Mouse (Mus musculus) CH12.LX (cell line): ENCODE measurements around the gene Gm44596. TPM values are rescaled to one million over a fixed set of nuclear protein-coding genes. Genes with fewer than 3 reads are reported as not detected.
A peak's percentile ranks its signal among the peaks of the same experiment; 100 is the strongest.

Experiments used
- DNase-seq: peaks from one replicate; pipeline ENCODE4 v3.0.0-alpha.2; 2013; ENCODE audit errors: extremely low read depth
- H3K27ac ChIP-seq: 2 replicates; pipeline ENCODE4 v1.5.1; 2012; ENCODE audit warnings: low read depth, mild to moderate bottlenecking, control low read depth, moderate library complexity; ENCODE audit not compliant: insufficient read depth
- H3K27me3 ChIP-seq: replicated peaks from 2 replicates; pipeline ENCODE3; 2012; ENCODE audit warnings: inconsistent platforms
- H3K36me3 ChIP-seq, 2 experiments: replicated peaks in 1 of 2; 2 replicates each; pipeline versions ENCODE3 to v1.6.1; 2012; ENCODE audit warnings: inconsistent platforms in 1 of 2, low read length in 1 of 2, mild to moderate bottlenecking in 1 of 2, mixed read lengths in 1 of 2, moderate library complexity in 1 of 2; ENCODE audit not compliant: control insufficient read depth in 1 of 2, insufficient read depth in 1 of 2
- H3K4me1 ChIP-seq, 2 experiments: 2 replicates each; pipeline ENCODE4 v1.6.1; 2012; ENCODE audit warnings: inconsistent platforms in 1 of 2, moderate library complexity in 1 of 2; ENCODE audit not compliant: insufficient read depth in 2 of 2, control insufficient read depth in 1 of 2
- H3K4me2 ChIP-seq: 2 replicates; pipeline ENCODE4 v1.6.1; 2012; ENCODE audit warnings: low read depth, mild to moderate bottlenecking, control low read depth; ENCODE audit not compliant: poor library complexity, insufficient read depth, severe bottlenecking
- H3K4me3 ChIP-seq, 3 experiments: fragments of 150-350 bp in 1 of 3; sonication (generic) in 1 of 3; replicated peaks in 1 of 3; 2 replicates each; pipeline versions ENCODE3 to v1.5.1; 2011 to 2012; ENCODE audit warnings: low read depth in 2 of 3, low read length in 2 of 3, mild to moderate bottlenecking in 2 of 3, moderate library complexity in 2 of 3, control low read depth in 1 of 3, improper control_type of control experiment in 1 of 3, inconsistent platforms in 1 of 3, mixed read lengths in 1 of 3; ENCODE audit not compliant: poor library complexity in 1 of 3
- H3K79me2 ChIP-seq: replicated peaks from 2 replicates; pipeline ENCODE4 v1.6.1; 2012; ENCODE audit warnings: mild to moderate bottlenecking, moderate library complexity; ENCODE audit not compliant: control insufficient read depth, poor library complexity, insufficient read depth, severe bottlenecking; ENCODE audit errors: extremely low read depth
- H3K9ac ChIP-seq: 2 replicates; pipeline ENCODE4 v1.6.1; 2012; ENCODE audit warnings: low read depth, mild to moderate bottlenecking, control low read depth, moderate library complexity; ENCODE audit not compliant: insufficient read depth
- H3K9me3 ChIP-seq: replicated peaks from 2 replicates; pipeline ENCODE3; 2012; ENCODE audit warnings: low read length, inconsistent platforms, mixed read lengths
- BHLHE40 ChIP-seq: IDR thresholded peaks from 2 replicates; pipeline ENCODE4 v1.6.1; 2011; ENCODE audit warnings: mild to moderate bottlenecking, low read depth, low read length, improper control_type of control experiment
- CHD1 ChIP-seq: IDR thresholded peaks from 2 replicates; pipeline ENCODE4 v1.6.1; 2012; ENCODE audit warnings: low read depth, low read length, improper control_type of control experiment, inconsistent platforms
- CHD2 ChIP-seq: IDR thresholded peaks from 2 replicates; pipeline ENCODE4 v1.6.1; 2011; ENCODE audit warnings: low read length, improper control_type of control experiment
- CTCF ChIP-seq, 2 experiments: IDR thresholded peaks in 1 of 2; conservative IDR thresholded peaks in 1 of 2; 2 replicates each; pipeline ENCODE4 v1.5.1; 2011 to 2012; ENCODE audit warnings: low read depth in 2 of 2, low read length in 2 of 2, improper control_type of control experiment in 1 of 2, inconsistent platforms in 1 of 2, mild to moderate bottlenecking in 1 of 2, moderate library complexity in 1 of 2
- E2F4 ChIP-seq: IDR thresholded peaks from 2 replicates; pipeline ENCODE4 v1.6.1; 2011; ENCODE audit warnings: low read depth, low read length, improper control_type of control experiment; ENCODE audit not compliant: insufficient replicate concordance
- ELF1 ChIP-seq: IDR thresholded peaks from 2 replicates; pipeline ENCODE4 v1.6.1; 2014; ENCODE audit warnings: low read depth, mild to moderate bottlenecking, inconsistent platforms, low read length, improper control_type of control experiment
- EP300 ChIP-seq: IDR thresholded peaks from 2 replicates; pipeline ENCODE4 v1.6.1; 2011; ENCODE audit warnings: low read length, improper control_type of control experiment
- ETS1 ChIP-seq: conservative IDR thresholded peaks from 2 replicates; pipeline ENCODE4 v1.6.1; 2012; ENCODE audit warnings: low read depth, mild to moderate bottlenecking, inconsistent platforms, low read length, improper control_type of control experiment, moderate library complexity
- GABPA ChIP-seq: IDR thresholded peaks from 2 replicates; pipeline ENCODE4 v1.6.1; 2012; ENCODE audit warnings: low read depth, low read length, improper control_type of control experiment, inconsistent platforms; ENCODE audit not compliant: insufficient replicate concordance
- HCFC1 ChIP-seq: IDR thresholded peaks from 2 replicates; pipeline ENCODE4 v1.6.1; 2012; ENCODE audit warnings: low read depth, mild to moderate bottlenecking, inconsistent platforms, low read length, improper control_type of control experiment
- IRF4 ChIP-seq: IDR thresholded peaks from 2 replicates; pipeline ENCODE4 v1.6.1; 2014; ENCODE audit warnings: low read depth, mild to moderate bottlenecking, inconsistent platforms, low read length, improper control_type of control experiment
- JUN ChIP-seq: IDR thresholded peaks from 2 replicates; pipeline ENCODE4 v1.6.1; 2011; ENCODE audit warnings: low read depth, mild to moderate bottlenecking, low read length, improper control_type of control experiment, moderate library complexity; ENCODE audit not compliant: insufficient read depth
- JUND ChIP-seq: conservative IDR thresholded peaks from 2 replicates; pipeline ENCODE4 v1.6.1; 2011; ENCODE audit warnings: low read depth, low read length, improper control_type of control experiment
- KAT2A ChIP-seq: IDR thresholded peaks from 2 replicates; pipeline ENCODE4 v1.6.1; 2012; ENCODE audit warnings: low read length, improper control_type of control experiment, inconsistent platforms; ENCODE audit not compliant: insufficient replicate concordance
- MAFK ChIP-seq: IDR thresholded peaks from 2 replicates; pipeline ENCODE4 v1.6.1; 2011; ENCODE audit warnings: low read length, improper control_type of control experiment; ENCODE audit not compliant: insufficient replicate concordance
- MAX ChIP-seq: IDR thresholded peaks from 2 replicates; pipeline ENCODE4 v1.6.1; 2011; ENCODE audit warnings: low read length, improper control_type of control experiment
- MAZ ChIP-seq: IDR thresholded peaks from 2 replicates; pipeline ENCODE4 v1.6.1; 2012; ENCODE audit warnings: low read depth, mild to moderate bottlenecking, inconsistent platforms, low read length, improper control_type of control experiment, moderate library complexity
- MEF2A ChIP-seq: IDR thresholded peaks from 2 replicates; pipeline ENCODE4 v1.6.1; 2014; ENCODE audit warnings: low read depth, mild to moderate bottlenecking, inconsistent platforms, low read length, improper control_type of control experiment, borderline replicate concordance
- MXI1 ChIP-seq: IDR thresholded peaks from 2 replicates; pipeline ENCODE4 v1.6.1; 2011; ENCODE audit warnings: mild to moderate bottlenecking, low read depth, low read length, improper control_type of control experiment
- MYC ChIP-seq: IDR thresholded peaks from 2 replicates; pipeline ENCODE4 v1.6.1; 2011; ENCODE audit warnings: low read depth, mild to moderate bottlenecking, improper control_type of control experiment, low read length
- NELFE ChIP-seq: IDR thresholded peaks from 2 replicates; pipeline ENCODE4 v1.6.1; 2011; ENCODE audit warnings: low read depth, low read length, improper control_type of control experiment
- NRF1 ChIP-seq: IDR thresholded peaks from 2 replicates; pipeline ENCODE4 v1.6.1; 2014; ENCODE audit warnings: low read depth, mild to moderate bottlenecking, inconsistent platforms, low read length, improper control_type of control experiment, moderate library complexity
- PAX5 ChIP-seq: IDR thresholded peaks from 2 replicates; pipeline ENCODE4 v1.6.1; 2012; ENCODE audit warnings: low read length, inconsistent platforms, mixed read lengths
- POLR2A ChIP-seq: IDR thresholded peaks from 2 replicates; pipeline ENCODE4 v1.6.1; 2011; ENCODE audit warnings: low read depth, mild to moderate bottlenecking, improper control_type of control experiment, low read length
- POLR2AphosphoS2 ChIP-seq: IDR thresholded peaks from 2 replicates; pipeline ENCODE4 v1.6.1; 2011; ENCODE audit warnings: low read depth, low read length, improper control_type of control experiment
- RAD21 ChIP-seq: IDR thresholded peaks from 2 replicates; pipeline ENCODE4 v1.6.1; 2011; ENCODE audit warnings: low read depth, mild to moderate bottlenecking, low read length, improper control_type of control experiment, moderate library complexity
- RCOR1 ChIP-seq: conservative IDR thresholded peaks from 2 replicates; pipeline ENCODE4 v1.6.1; 2012; ENCODE audit warnings: low read depth, mild to moderate bottlenecking, inconsistent platforms, low read length, improper control_type of control experiment
- SIN3A ChIP-seq: IDR thresholded peaks from 2 replicates; pipeline ENCODE4 v1.6.1; 2012; ENCODE audit warnings: low read length, improper control_type of control experiment, inconsistent platforms
- SMC3 ChIP-seq: IDR thresholded peaks from 2 replicates; pipeline ENCODE4 v1.6.1; 2011; ENCODE audit warnings: low read depth, low read length, improper control_type of control experiment
- TBP ChIP-seq: conservative IDR thresholded peaks from 2 replicates; pipeline ENCODE4 v1.6.1; 2011; ENCODE audit warnings: low read depth, low read length, improper control_type of control experiment
- TCF12 ChIP-seq: IDR thresholded peaks from 2 replicates; pipeline ENCODE4 v1.6.1; 2014; ENCODE audit warnings: low read depth, mild to moderate bottlenecking, inconsistent platforms, low read length, improper control_type of control experiment
- UBTF ChIP-seq: IDR thresholded peaks from 2 replicates; pipeline ENCODE4 v1.6.1; 2012; ENCODE audit warnings: low read depth, mild to moderate bottlenecking, inconsistent platforms, low read length, improper control_type of control experiment, moderate library complexity
- USF1 ChIP-seq: IDR thresholded peaks from 2 replicates; pipeline ENCODE4 v1.6.1; 2014; ENCODE audit warnings: low read depth, mild to moderate bottlenecking, inconsistent platforms, low read length, improper control_type of control experiment
- USF2 ChIP-seq: conservative IDR thresholded peaks from 2 replicates; pipeline ENCODE4 v1.6.1; 2011; ENCODE audit warnings: low read depth, low read length, improper control_type of control experiment
- ZC3H11A ChIP-seq: IDR thresholded peaks from 2 replicates; pipeline ENCODE4 v1.6.1; 2012; ENCODE audit warnings: low read depth, mild to moderate bottlenecking, inconsistent platforms, low read length, improper control_type of control experiment
- ZKSCAN1 ChIP-seq: IDR thresholded peaks from 2 replicates; pipeline ENCODE4 v1.6.1; 2012; ENCODE audit warnings: low read depth, inconsistent platforms, low read length, improper control_type of control experiment, borderline replicate concordance
- ZMIZ1 ChIP-seq: IDR thresholded peaks from 2 replicates; pipeline ENCODE4 v1.6.1; 2012; ENCODE audit warnings: low read depth, mild to moderate bottlenecking, inconsistent platforms, low read length, improper control_type of control experiment
- ZNF384 ChIP-seq: IDR thresholded peaks from 2 replicates; pipeline ENCODE4 v1.6.1; 2012; ENCODE audit warnings: low read depth, low read length, improper control_type of control experiment, inconsistent platforms
- dilution Hi-C: fragments of 300-500 bp; cut with MboI; formaldehyde crosslinking; loops from 2 replicates; pipeline ENCODE4 v1.14.3; 2020; ENCODE audit warnings: low sequenced_read_pairs; ENCODE audit not compliant: extremely low pct_unique_long_range_greater_than_20kb, extremely low pct_ligation_motif_present
- in situ Hi-C: fragments of 300-500 bp; cut with MboI; formaldehyde crosslinking; loops from 3 replicates; pipeline ENCODE4 v1.14.3; 2019; ENCODE audit warnings: low sequenced_read_pairs, low pct_ligation_motif_present, low pct_unique_long_range_greater_than_20kb, mixed read lengths
- polyA plus RNA-seq: library from polyadenylated mRNA; unstranded; fragments of >175 nt; gene quantifications from 2 replicates; pipeline ENCODE4 v1.2.1, GENCODE M21; 2012; ENCODE audit warnings: low read depth; ENCODE audit not compliant: insufficient read length
- total RNA-seq, 2 experiments: library from RNA; depleted of rRNA; stranded (reverse); fragments of 300-350 nt in 1 of 2; fragments of >200 nt in 1 of 2; gene quantifications; 2 replicates each; pipeline ENCODE4 v1.2.3; 2012 to 2014

Gene Gm44596
- total and polyA plus RNA-seq, 3 experiments: not detected

DNA sequence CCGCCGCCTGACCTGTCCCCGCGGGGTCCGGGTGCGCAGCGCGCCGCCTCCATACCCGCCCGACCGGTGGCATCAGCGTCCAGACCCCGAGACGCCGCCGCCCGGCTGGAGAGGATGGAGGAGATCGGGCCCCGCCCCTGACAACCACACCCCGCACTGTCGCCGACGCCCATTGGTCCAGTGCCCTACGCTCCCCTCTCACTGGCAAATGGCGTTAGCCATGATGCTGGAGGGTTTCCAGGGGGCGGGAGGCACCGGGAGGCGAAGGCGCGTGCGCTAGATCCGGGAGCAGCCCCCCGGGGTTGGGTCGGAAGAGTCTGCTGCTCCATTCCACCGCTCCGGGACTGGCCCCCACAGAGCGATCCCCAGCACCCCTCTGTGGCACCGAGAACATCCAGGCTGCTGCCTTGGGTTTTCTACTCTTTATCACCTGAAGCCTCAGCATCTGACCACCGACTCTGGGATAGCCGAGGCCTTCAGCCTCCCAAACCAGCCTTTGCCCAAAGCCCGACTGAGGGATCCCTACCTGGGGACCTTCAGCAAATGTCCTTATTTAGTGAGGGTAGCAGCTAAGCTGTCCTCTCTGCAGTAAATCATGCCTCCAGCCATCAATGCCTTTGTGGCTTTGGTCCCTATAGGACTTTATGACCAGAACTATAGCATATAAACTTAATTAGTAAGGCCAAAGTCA is 19.4 kb upstream of the Gm44596 start, which contains the start of gene Tulp3:
Gene Tulp3, minus strand, starts transcription at position 126 of the 691 bp plus-strand sequence.
- H3K4me2 ChIP-seq: peak within 1 kb of the TSS; percentile 81
- peak; percentile 93 for DNase-seq
- TF ChIP-seq CHD1: no peak
- TF ChIP-seq TBP: no peak
- TF ChIP-seq MEF2A: no peak
- no peak for TF ChIP-seq RCOR1
- TF ChIP-seq MAFK: no peak
- TF ChIP-seq JUN: no peak
- peak; percentile 81; the same call in 1 of the 2 replicates for TF ChIP-seq MAZ
- TF ChIP-seq UBTF: no peak
- no peak for TF ChIP-seq CTCF (conservative IDR thresholded peaks at IDR 0.05 in 1 of 2, IDR thresholded peaks at IDR 0.05 in 1 of 2; ENCODE audit: low read depth in 2 of 2, low read length in 2 of 2)
- TF ChIP-seq SMC3: no peak
- TF ChIP-seq MYC: no peak
- peak; percentile 88 for TF ChIP-seq CHD2
- peak; percentile 51 for TF ChIP-seq ELF1
- no peak for TF ChIP-seq PAX5
- no peak for TF ChIP-seq GABPA
- TF ChIP-seq ZMIZ1: no peak
- TF ChIP-seq ZNF384: no peak
- TF ChIP-seq USF1: no peak
- peak; percentile 79 for TF ChIP-seq HCFC1
- TF ChIP-seq POLR2AphosphoS2: no peak
- peak; percentile 55; the same call in 1 of the 2 replicates for TF ChIP-seq KAT2A
- TF ChIP-seq ZKSCAN1: no peak
- no peak for TF ChIP-seq ZC3H11A
- TF ChIP-seq SIN3A: peak; percentile 57; the same call in 1 of the 2 replicates
- no peak for TF ChIP-seq RAD21
- TF ChIP-seq ETS1: no peak
- TF ChIP-seq USF2: no peak
- TF ChIP-seq JUND: no peak
- TF ChIP-seq NRF1: peak; percentile 87
- peak; percentile 42; the same call in 1 of the 2 replicates for TF ChIP-seq TCF12
- TF ChIP-seq E2F4: no peak
- peak; percentile 82 for TF ChIP-seq POLR2A
- TF ChIP-seq NELFE: peak; percentile 70
- TF ChIP-seq MXI1: peak; percentile 91
- TF ChIP-seq BHLHE40: no peak
- no peak; the same call in 1 of the 2 replicates for TF ChIP-seq IRF4
- no peak for TF ChIP-seq EP300
- TF ChIP-seq MAX: no peak
- TF ChIP-seq, all 38 proteins: peak for 11
- Histone ChIP-seq H3K36me3 (peaks cover 24 to 53% of the 10 kb centered on the region in 2 experiments), H3K9me3 (no peaks in the 10 kb centered on the region), H3K9ac (peak within 1 kb of the TSS; percentile 68), H3K27ac (no peak within 1 kb of the TSS), H3K4me1 (peaks cover 4 to 39% of the 10 kb centered on the region in 2 experiments; a peak in 3 of 4 replicates), H3K27me3 (no peaks in the 10 kb centered on the region), H3K4me3 (peak within 1 kb of the TSS; percentile 73 to 88 (median 83)), H3K79me2 (peaks cover 16% of the 10 kb centered on the region)
- dilution Hi-C loops (no loop called here), in situ Hi-C loops (loop anchor here (5.0 kb wide), 1 partner anchor 34 kb away; no protein-coding TSS in a partner anchor)
